Mouse (Mus musculus) mature B cell (primary cell): ENCODE measurements around the gene Cog8.
"Not testable (repeated sequence)": the region's sequence is repeated elsewhere in the genome, so short reads cannot be mapped to it uniquely, and the experiment has no call there.

Experiments used
- in situ Hi-C: fragments of 300-500 bp; cut with MboI; formaldehyde crosslinking; loops from 2 replicates; pipeline ENCODE4 v1.14.3; 2019

The Cog8 gene

DNA sequence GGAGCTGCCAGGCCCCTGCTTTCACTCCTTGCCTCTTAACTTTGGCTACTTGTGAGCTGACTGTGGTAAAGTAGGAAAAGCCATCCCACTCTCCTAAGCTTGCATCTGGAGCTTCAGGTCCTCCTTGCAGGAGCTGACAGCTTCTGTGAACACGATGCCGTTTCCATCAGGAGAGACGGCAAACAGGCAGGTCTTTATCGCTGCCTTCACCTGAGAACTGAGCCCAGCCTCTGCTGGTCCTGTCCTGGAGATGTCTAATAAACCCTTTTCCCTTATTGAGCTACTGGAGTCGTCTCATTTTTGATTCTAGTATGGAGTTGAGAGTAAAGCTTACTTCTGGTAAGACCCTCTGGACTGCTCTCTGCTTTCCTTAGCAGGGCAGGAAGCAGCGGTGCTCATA, 11.0 kb downstream of the Cog8 start:
- in situ Hi-C loops, result no loop called here

DNA sequence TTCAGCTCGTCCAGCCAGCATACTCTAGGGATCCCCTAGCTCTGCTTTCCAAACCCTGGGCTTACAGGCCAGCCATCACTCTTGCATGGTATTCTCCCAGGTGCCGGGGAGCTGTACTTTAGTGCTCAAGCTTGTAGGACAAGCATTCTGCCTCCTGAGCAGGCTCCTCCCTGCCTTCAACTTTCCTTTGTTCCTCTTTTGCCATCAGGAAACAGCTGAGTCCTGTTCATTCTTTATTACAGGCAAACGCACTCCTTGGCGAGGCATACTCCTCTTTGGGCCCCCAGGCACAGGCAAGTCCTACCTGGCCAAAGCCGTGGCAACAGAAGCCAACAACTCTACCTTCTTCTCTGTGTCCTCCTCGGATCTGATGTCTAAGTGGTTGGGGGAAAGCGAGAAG, 15.9 kb downstream of the Cog8 start:
- in situ Hi-C loops, result no loop called here

DNA sequence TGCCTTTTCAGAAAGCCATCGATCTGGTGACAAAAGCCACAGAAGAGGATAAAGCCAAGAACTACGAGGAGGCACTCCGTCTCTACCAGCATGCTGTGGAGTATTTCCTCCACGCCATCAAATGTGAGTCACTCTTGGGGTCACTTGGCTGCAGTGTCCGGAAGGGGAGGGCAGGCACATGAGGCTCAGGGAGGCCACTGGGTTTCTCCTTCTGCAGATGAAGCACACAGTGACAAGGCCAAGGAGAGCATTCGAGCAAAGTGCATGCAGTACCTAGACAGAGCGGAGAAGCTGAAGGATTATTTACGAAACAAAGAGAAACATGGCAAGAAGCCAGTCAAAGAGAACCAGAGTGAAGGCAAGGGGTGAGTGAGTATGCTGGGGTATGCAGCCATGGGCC, 19.9 kb downstream of the Cog8 start:
- in situ Hi-C loops, result no loop called here

DNA sequence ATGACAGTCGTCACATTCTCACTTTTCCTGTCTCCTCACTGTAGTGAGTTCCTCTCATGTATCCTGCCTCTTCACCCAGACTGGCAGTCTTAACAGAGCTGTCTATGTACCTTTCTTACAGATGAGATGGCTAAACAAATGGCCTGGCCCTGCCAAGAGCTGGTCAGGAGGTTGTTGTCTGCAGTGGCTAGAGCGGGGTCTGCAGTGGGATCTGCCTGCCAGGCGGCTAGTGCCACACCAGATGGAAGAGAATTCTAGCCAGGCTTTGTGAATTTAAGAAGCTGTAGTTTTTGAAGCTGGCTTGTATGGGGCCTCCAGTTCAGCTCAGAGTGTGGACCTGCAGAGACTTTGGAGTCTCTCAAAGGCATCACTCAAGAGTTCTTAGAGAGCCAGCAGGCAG, 20.8 kb downstream of the Cog8 start:
- in situ Hi-C loops, result no loop called here

DNA sequence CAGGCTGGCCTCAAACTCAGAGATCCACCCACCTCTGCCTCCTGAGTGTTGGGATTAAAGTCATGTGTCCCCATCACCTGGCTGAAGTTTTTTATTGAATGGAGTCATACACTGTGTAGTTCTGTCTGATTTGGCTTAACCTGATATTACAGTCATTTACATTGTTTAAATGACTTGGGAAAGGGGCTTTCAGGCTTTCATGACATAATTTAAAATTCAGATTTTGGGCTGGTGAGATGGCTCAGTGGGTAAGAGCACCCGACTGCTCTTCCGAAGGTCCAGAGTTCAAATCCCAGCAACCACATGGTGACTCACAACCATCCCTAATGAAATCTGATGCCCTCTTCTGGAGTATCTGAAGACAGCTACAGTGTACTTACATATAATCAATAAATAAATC, 22.9 kb downstream of the Cog8 start:
- in situ Hi-C loops, result not testable (repeated sequence)

DNA sequence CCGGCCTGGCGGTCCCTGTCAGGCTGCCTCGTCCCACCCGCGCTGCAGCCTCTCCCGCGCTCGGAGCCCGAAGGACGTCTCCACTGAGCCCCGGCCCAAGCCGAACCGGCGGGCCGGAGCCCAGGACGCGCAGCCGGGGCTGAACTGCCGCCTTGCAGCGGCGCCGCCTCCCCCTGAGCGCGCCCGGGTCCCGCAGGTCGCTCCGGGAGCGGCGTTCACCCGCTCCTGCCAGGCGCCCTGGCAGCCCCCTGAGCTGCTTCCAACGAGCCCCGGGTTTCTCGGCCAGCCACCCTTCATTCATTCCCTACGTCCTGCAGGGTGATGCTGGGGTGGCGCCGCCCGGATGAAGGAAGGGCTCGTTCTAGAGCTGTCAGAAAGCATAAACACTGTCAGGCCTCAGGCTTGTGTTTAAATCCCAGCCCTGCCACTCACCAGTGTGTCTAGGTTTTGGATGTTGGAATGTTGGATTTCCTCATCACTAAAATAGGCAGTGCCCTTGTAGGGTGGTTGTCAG, 24.9 kb downstream of the Cog8 start:
- in situ Hi-C loops, result no loop called here

DNA sequence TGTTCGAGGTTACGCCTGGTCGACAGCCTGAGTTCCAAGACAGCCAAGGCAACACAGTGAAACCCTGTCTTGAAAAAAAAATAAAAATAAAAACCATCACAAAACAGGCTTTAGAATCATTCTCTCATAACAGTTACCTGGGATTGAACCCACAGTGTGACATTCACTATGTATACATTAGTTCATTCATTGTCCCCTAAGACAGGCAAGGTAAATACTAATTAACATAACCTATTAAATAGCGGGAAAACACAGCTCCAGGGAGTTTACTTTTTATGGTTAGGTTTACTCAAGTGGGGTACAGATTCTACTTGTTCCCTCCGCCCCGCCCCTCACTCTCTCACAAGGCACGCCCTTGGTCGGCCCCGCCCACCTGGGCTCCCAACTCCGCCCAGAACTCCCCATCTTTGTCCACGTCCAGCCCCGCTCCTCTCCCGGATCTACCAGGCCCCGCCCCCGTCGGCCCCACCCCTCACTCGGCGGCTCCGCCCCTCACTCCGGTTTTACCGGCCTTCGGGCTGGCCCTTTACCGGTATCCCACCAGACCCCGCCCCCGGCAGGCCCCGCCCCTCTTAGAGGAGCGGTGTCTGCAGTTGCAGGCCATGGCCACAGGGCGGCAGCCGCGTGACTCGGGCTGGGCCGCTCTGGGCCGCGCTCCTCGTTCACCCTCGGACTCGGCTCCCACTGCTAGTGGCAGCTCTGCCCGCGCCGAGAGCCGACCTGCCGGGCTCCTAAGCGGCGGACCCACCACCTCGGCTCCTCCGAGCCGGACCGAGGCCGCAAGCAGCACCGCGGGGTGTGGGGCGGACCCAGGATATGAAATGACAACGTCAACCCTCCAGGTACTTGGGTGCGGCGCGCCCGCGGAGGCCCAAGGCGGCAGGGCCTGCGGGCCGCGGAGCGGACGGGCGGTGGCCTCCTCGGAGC, 25.6 kb downstream of the Cog8 start, which contains the start of gene Vps4a:
Gene Vps4a (plus strand): TSS at position 573 of the 927 bp plus-strand sequence.
- in situ Hi-C loops, result no loop called here

DNA sequence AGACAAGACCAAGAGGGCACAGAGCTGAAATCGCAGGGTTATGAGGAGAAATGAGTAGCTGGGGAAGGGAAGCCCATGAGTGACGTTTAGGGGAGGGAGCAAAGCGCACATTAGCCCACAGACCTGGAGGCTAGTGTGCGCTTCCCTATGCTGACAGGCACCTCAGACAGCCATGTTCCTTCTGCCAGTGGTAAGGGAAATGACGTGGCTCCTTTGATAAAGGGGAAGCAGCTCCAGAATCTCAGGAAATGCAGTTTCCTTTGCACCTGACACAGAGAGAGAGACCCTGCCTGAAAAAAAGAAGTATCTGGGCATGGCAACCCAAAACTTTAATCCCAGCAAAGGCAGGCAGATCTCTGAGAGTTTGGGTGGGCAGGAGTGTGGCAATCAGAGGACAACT, 26.4 kb downstream of the Cog8 start:
- in situ Hi-C loops, result no loop called here

DNA sequence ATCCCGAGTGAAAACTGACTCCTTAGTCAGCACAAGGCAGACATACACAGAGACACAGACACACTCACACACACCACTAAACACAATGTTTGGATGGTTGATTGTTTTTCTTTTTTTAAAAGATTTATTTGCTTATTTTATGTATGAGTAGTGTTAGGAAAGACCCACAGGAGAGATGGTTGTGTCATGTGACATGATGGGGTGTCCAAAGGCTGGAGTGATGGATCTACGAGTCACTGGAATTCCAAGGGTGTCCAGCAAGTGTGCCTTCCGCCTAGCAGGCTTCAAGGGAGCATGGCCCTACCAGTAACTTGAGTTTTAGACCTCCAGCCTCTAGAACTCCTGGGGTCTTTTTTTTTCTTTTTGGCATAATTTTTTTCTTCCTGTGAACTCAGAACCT, 27.2 kb downstream of the Cog8 start:
- in situ Hi-C loops, result no loop called here

DNA sequence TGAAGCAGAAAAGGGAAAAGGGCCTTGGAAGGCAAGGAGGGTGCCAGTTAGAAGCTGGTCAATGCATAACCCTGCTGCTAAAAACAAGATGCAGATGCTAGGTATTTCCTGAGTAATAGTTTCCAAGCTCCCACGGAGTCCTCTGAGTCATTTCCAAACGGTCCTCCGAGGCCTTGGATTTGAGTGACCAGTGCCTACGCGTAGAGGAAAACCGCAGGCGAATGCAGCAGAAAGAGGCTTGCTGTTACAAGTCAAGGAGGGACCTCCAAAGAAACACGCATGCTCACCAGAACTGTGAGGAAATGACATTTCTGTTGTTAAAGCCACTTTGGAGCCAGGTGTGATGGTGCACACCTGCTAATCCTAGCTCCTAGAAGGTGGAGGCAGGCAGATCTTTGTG, 33.0 kb downstream of the Cog8 start:
- in situ Hi-C loops, result no loop called here

DNA sequence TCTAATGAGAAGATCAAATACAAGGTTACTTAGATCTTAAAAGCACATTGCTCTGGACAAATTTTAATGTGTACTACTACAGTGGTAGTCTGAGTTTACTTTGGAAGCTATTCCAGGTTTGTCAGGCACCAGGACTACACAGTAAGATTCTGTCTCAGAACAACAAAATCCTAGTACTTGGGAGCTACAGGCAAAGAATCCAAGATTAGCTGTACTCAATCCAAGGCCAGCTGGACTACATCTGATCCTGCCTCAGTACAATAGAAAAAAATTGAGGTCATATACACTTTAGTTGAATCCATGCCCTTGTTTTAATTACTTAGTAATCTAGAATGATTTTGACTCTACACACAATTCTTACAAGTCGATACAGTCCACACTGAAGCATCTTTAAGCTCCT, 41.6 kb downstream of the Cog8 start:
- in situ Hi-C loops, result no loop called here

DNA sequence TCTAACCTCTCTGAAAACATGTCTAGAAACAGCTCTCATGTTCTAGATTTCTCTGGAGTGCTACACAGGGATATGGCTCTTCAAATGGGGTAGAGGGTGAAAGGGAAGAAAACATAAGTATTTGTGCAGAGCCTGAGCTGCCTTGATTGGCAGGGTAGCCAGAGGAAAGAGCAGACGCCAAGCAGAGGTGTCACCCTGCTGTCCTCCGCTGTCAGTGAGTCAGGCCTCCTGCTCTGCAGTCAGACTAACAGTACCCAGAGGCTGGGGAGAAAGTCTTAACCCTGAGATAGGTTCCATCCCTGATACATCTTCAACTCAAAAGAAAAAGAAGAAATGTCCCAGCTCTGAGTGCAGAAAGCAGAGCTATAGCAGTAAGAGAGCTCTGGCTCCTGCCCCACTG, 43.8 kb downstream of the Cog8 start:
- in situ Hi-C loops, result no loop called here

DNA sequence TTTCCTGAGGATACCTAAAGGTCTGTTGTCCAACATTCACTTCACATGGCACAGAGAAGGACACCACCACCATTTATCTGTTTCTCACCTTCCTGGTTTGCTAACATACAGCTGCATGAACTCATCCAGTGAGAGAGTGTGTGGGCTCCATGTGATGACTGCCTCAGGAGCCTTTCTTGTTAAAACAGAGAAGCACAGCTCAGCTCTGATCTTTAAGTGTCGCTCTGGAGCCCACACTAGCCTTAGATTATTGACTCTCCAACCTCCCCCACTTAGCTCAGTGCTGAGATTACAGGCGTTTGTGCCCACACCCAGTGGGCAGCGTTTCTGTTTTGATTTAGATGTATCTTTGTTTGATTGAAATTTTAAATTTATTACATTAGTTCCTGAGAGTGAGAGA, 48.7 kb downstream of the Cog8 start:
- in situ Hi-C loops, result no loop called here

DNA sequence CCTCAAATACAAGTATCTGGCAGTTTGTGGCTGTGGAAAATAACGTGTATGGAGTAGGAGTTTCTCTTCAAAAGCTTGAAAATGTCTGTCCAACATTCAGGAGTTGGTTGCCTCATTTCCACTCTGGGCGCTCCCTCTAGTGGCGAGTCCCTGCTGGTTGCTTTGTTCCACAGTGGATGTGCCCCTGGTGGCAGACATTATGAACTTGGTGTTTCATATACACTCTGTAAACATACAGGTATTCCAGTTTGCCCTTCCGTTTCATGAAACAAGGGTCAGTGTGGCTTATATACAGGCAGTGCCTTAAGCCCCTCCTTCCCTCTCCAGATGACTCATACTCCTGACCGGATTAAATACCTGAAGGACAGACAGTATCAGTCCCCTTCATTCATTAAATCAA, 54.0 kb downstream of the Cog8 start:
- in situ Hi-C loops, result no loop called here

DNA sequence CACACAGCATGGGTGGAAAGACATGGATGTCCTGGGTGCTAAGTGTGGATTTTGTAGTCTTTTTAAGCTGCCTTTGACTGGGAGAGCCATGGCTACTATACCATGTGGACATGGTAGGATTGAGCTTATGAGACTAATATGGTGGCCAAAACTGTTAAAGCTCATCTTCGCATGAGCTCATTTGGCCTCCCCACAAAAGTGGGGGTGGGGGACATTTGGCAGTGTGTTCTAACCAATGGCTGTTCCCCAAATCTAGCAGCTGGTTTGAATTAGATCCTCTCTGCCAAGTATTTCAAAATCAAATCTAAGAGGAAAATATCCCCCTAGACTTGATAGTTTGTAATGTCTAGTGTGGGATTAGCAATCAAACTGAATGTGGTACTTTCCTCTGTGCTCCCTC, 57.4 kb downstream of the Cog8 start:
- in situ Hi-C loops, result no loop called here

DNA sequence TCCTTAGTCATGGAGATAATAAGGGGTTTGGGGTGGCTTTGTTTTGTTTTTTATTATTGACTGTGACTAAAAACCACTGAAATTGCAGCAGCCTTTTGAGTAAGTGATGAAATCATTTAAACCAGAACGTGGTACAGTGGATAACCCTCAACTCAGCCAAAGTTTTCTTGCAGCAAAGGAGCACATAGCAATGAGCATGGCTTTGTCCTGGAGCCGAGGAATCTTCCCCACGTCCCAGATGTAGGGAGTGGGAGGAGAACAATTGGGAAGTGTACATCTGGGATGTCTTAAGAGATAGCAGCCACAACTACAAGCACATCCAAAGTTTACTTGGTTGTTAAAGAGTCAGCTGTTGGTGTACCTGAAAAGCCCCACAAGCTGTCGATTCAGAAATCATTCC, 59.1 kb downstream of the Cog8 start:
- in situ Hi-C loops, result no loop called here

DNA sequence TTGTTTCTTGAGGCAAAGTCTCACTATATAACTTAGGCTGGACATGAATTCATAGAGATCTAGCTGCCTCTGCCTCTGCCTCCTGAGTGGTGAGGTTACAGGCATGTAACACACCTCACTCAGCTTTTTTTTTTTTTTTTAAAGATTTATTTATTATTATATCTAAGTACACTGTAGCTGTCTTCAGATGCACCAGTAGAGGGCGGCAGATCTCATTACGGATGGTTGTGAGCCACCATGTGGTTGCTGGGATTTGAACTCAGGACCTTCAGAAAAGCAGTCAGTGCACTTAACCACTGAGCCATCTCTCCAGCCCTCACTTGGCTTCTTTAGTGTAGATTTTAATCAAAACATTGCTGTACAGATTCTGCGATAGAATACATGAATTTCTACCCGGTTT, 60.1 kb downstream of the Cog8 start:
- in situ Hi-C loops, result not testable (repeated sequence)
